Mouse (Mus musculus) limb, embryonic 13.5 days (tissue): ENCODE results near the gene Mllt6. TPM values are rescaled to one million over a fixed set of nuclear protein-coding genes. Genes with fewer than 3 reads are reported as not detected.

Source experiments
- ATAC-seq: fragments of 200-750 bp; cut with Nextera tagmentation; 2 replicates; pipeline ENCODE4 v1.8.0; 2017; ENCODE audit warnings: low read depth, moderate number of reproducible peaks, moderate TSS enrichment; ENCODE audit not compliant: low FRiP score
- H3K27ac ChIP-seq: fragments of 300-500 bp; sonication (generic); 2 replicates; pipeline ENCODE4 v1.5.1; 2015; ENCODE audit warnings: inconsistent platforms, mild to moderate bottlenecking, moderate library complexity
- H3K27me3 ChIP-seq: fragments of 300-500 bp; sonication (generic); 2 replicates; pipeline ENCODE4 v1.6.1; 2015; ENCODE audit warnings: mild to moderate bottlenecking, inconsistent platforms
- H3K36me3 ChIP-seq: fragments of 300-500 bp; sonication (generic); 2 replicates; pipeline ENCODE4 v1.6.1; 2015; ENCODE audit warnings: inconsistent platforms, mild to moderate bottlenecking, moderate library complexity
- H3K4me1 ChIP-seq: fragments of 300-500 bp; sonication (generic); 2 replicates; pipeline ENCODE4 v1.6.1; 2015; ENCODE audit warnings: inconsistent platforms
- H3K4me2 ChIP-seq: fragments of 300-500 bp; sonication (generic); replicated peaks from 2 replicates; pipeline ENCODE4 v1.6.1; 2015; ENCODE audit warnings: inconsistent platforms, mild to moderate bottlenecking, moderate library complexity
- H3K4me3 ChIP-seq: fragments of 300-500 bp; sonication (generic); 2 replicates; pipeline ENCODE4 v1.5.1; 2015; ENCODE audit warnings: moderate library complexity, mild to moderate bottlenecking, inconsistent platforms
- H3K9ac ChIP-seq: fragments of 300-500 bp; sonication (generic); 2 replicates; pipeline ENCODE4 v1.6.1; 2015; ENCODE audit warnings: mild to moderate bottlenecking, inconsistent platforms
- H3K9me3 ChIP-seq: fragments of 300-500 bp; sonication (generic); 2 replicates; pipeline ENCODE4 v1.6.1; 2016; ENCODE audit warnings: inconsistent platforms
- WGBS: fragments of 180-500 bp; shearing (Covaris S2); methylation state at CpG from one replicate; pipeline ENCODE4 v1.1.7; 2015; 5-methylcytosine and 5-hydroxymethylcytosine counted together
- polyA plus RNA-seq: library from polyadenylated mRNA; unstranded; fragments of >200 nt; fragmentation: Nextera tagmentation; extraction: Ambion mirVana; gene quantifications from 2 replicates; pipeline ENCODE4 v1.2.1, GENCODE M21; 2015

Gene Mllt6
- polyA plus RNA-seq, 1 experiment from 2014 or later, result 3.3 TPM

GRCm38 (mm10) chr11:97663528-97664338 lies 519 bp downstream of the Mllt6 start:
- Histone ChIP-seq H3K9me3 (no peaks in the 10 kb centered on the region), H3K36me3 (peaks cover 34% of the 10 kb centered on the region), H3K4me2 (peak overlapping the region; percentile 92), H3K27me3 (peaks cover 21% of the 10 kb centered on the region), H3K27ac (peak overlapping the region; percentile 85), H3K4me1 (peaks cover 47% of the 10 kb centered on the region), H3K4me3 (peak overlapping the region; percentile 90), H3K9ac (peak overlapping the region; percentile 87)
- 0 out of 2 replicates have a peak, but pooled peaks have one; percentile 3 for ATAC-seq
- 1% methylated on average over 46 of the region's 57 CpGs for WGBS

GRCm38 (mm10) chr11:97664339-97664665 lies 1.1 kb downstream of the Mllt6 start:
- H3K4me3 ChIP-seq, result peak overlapping the region; percentile 90
- 0% methylated on average over 7 of the region's 8 CpGs for WGBS
- peaks cover 41% of the 10 kb centered on the region for H3K4me1 ChIP-seq
- H3K27ac ChIP-seq, result peak overlapping the region; percentile 85
- peaks cover 21% of the 10 kb centered on the region for H3K27me3 ChIP-seq
- ATAC-seq, result no peak
- peaks cover 40% of the 10 kb centered on the region for H3K36me3 ChIP-seq
- no peaks in the 10 kb centered on the region for H3K9me3 ChIP-seq
- peak overlapping the region; percentile 92 for H3K4me2 ChIP-seq
- H3K9ac ChIP-seq, result peak overlapping the region; percentile 87

GRCm38 (mm10) chr11:97664771-97665240 lies 1.6 kb downstream of the Mllt6 start:
- Histone ChIP-seq H3K9ac (peak overlapping the region; percentile 87; the same call in 1 of the 2 replicates), H3K36me3 (peaks cover 45% of the 10 kb centered on the region), H3K4me1 (peaks cover 40% of the 10 kb centered on the region), H3K4me2 (peak overlapping the region; percentile 92), H3K9me3 (no peaks in the 10 kb centered on the region), H3K4me3 (peak overlapping the region; percentile 90), H3K27ac (no peak overlapping the region), H3K27me3 (peaks cover 21% of the 10 kb centered on the region)
- no peak for ATAC-seq
- WGBS, result 30% methylated on average over 6 of the region's 6 CpGs

- H3K4me2 ChIP-seq, result peak overlapping the region; percentile 92
- peak overlapping the region; percentile 90 for H3K4me3 ChIP-seq
- no peak for ATAC-seq
- WGBS, result 92% methylated on average over 13 of the region's 13 CpGs
- H3K36me3 ChIP-seq, result peaks cover 51% of the 10 kb centered on the region
- peaks cover 45% of the 10 kb centered on the region for H3K4me1 ChIP-seq
- H3K9ac ChIP-seq, result no peak overlapping the region
- H3K27me3 ChIP-seq, result peaks cover 21% of the 10 kb centered on the region
- H3K9me3 ChIP-seq, result no peaks in the 10 kb centered on the region
- no peak overlapping the region for H3K27ac ChIP-seq
Measured at GRCm38 (mm10) chr11:97665431-97665830, 2.2 kb downstream of the Mllt6 start.

GRCm38 (mm10) chr11:97666221-97666620 lies 3.0 kb downstream of the Mllt6 start:
- Histone ChIP-seq H3K27ac (no peak overlapping the region), H3K4me3 (no peak overlapping the region), H3K9me3 (no peaks in the 10 kb centered on the region), H3K4me2 (no peak overlapping the region), H3K9ac (no peak overlapping the region), H3K27me3 (peaks cover 14% of the 10 kb centered on the region), H3K4me1 (peaks cover 38% of the 10 kb centered on the region), H3K36me3 (peaks cover 59% of the 10 kb centered on the region)
- ATAC-seq, result no peak
- WGBS, result 90% methylated on average over 7 of the region's 7 CpGs

GRCm38 (mm10) chr11:97666794-97667193 lies 3.6 kb downstream of the Mllt6 start:
- Histone ChIP-seq H3K9ac (no peak overlapping the region), H3K4me3 (no peak overlapping the region), H3K4me1 (peaks cover 32% of the 10 kb centered on the region), H3K36me3 (peaks cover 65% of the 10 kb centered on the region), H3K9me3 (no peaks in the 10 kb centered on the region), H3K27ac (no peak overlapping the region), H3K4me2 (no peak overlapping the region), H3K27me3 (peaks cover 9% of the 10 kb centered on the region)
- no peak for ATAC-seq
- 89% methylated on average over 15 of the region's 15 CpGs for WGBS

- H3K36me3 ChIP-seq, result peaks cover 79% of the 10 kb centered on the region
- ATAC-seq, result no peak
- WGBS, result 88% methylated on average over 7 of the region's 7 CpGs
- H3K4me2 ChIP-seq, result no peak overlapping the region
- H3K27me3 ChIP-seq, result no peaks in the 10 kb centered on the region
- no peak overlapping the region for H3K9ac ChIP-seq
- peaks cover 22% of the 10 kb centered on the region for H3K4me1 ChIP-seq
- H3K4me3 ChIP-seq, result no peak overlapping the region
- no peaks in the 10 kb centered on the region for H3K9me3 ChIP-seq
- H3K27ac ChIP-seq, result no peak overlapping the region
Measured at GRCm38 (mm10) chr11:97668160-97668559, 4.9 kb downstream of the Mllt6 start.

- no peaks in the 10 kb centered on the region for H3K27me3 ChIP-seq
- no peak overlapping the region for H3K27ac ChIP-seq
- 67% methylated on average over 15 of the region's 15 CpGs for WGBS
- peaks cover 90% of the 10 kb centered on the region for H3K36me3 ChIP-seq
- H3K4me3 ChIP-seq, result no peak overlapping the region
- peaks cover 22% of the 10 kb centered on the region for H3K4me1 ChIP-seq
- H3K9me3 ChIP-seq, result no peaks in the 10 kb centered on the region
- H3K4me2 ChIP-seq, result no peak overlapping the region
- H3K9ac ChIP-seq, result 0 out of 2 replicates have a peak overlapping the region, but pooled peaks have one; percentile 35
- no peak for ATAC-seq
Measured at GRCm38 (mm10) chr11:97669268-97669667, 6.1 kb downstream of the Mllt6 start.

GRCm38 (mm10) chr11:97669829-97670228 lies 6.6 kb downstream of the Mllt6 start:
- no peaks in the 10 kb centered on the region for H3K9me3 ChIP-seq
- WGBS, result 40% methylated on average over 6 of the region's 6 CpGs
- no peak overlapping the region for H3K4me2 ChIP-seq
- no peak overlapping the region for H3K4me3 ChIP-seq
- H3K4me1 ChIP-seq, result peaks cover 17% of the 10 kb centered on the region
- peak overlapping the region; percentile 35; the same call in 1 of the 2 replicates for H3K9ac ChIP-seq
- no peaks in the 10 kb centered on the region for H3K27me3 ChIP-seq
- ATAC-seq, result no peak
- H3K27ac ChIP-seq, result no peak overlapping the region
- H3K36me3 ChIP-seq, result peaks cover 95% of the 10 kb centered on the region

- H3K36me3 ChIP-seq, result peaks cover 99% of the 10 kb centered on the region
- H3K9ac ChIP-seq, result no peak overlapping the region
- 61% methylated on average over 13 of the region's 13 CpGs for WGBS
- no peak overlapping the region for H3K4me3 ChIP-seq
- no peak for ATAC-seq
- H3K4me1 ChIP-seq, result peaks cover 10% of the 10 kb centered on the region; the same call in 1 of the 2 replicates
- no peak overlapping the region for H3K27ac ChIP-seq
- no peaks in the 10 kb centered on the region for H3K27me3 ChIP-seq
- no peaks in the 10 kb centered on the region for H3K9me3 ChIP-seq
- no peak overlapping the region for H3K4me2 ChIP-seq
Measured at GRCm38 (mm10) chr11:97670234-97671176, 7.3 kb downstream of the Mllt6 start.

- Histone ChIP-seq H3K4me2 (no peak overlapping the region), H3K27me3 (no peaks in the 10 kb centered on the region), H3K4me3 (no peak overlapping the region), H3K36me3 (peaks cover 99% of the 10 kb centered on the region), H3K9ac (no peak overlapping the region), H3K9me3 (no peaks in the 10 kb centered on the region), H3K27ac (no peak overlapping the region), H3K4me1 (peaks cover 10% of the 10 kb centered on the region; the same call in 1 of the 2 replicates)
- WGBS, result 35% methylated on average over 2 of the region's 2 CpGs
- ATAC-seq, result no peak
Measured at GRCm38 (mm10) chr11:97671177-97671527, 7.9 kb downstream of the Mllt6 start.

GRCm38 (mm10) chr11:97673148-97673547 lies 9.9 kb downstream of the Mllt6 start:
- no peaks in the 10 kb centered on the region for H3K9me3 ChIP-seq
- no peak overlapping the region for H3K27ac ChIP-seq
- no peak for ATAC-seq
- no peaks in the 10 kb centered on the region for H3K27me3 ChIP-seq
- no peak overlapping the region for H3K9ac ChIP-seq
- H3K36me3 ChIP-seq, result peaks cover 100% of the 10 kb centered on the region
- H3K4me2 ChIP-seq, result no peak overlapping the region
- H3K4me1 ChIP-seq, result peaks cover 10% of the 10 kb centered on the region; the same call in 1 of the 2 replicates
- WGBS, result 86% methylated on average over 11 of the region's 11 CpGs
- no peak overlapping the region for H3K4me3 ChIP-seq
